Mouse (Mus musculus) ES-E14 (cell line): ENCODE results near the gene Ehbp1. TPM values are rescaled to one million over a fixed set of nuclear protein-coding genes. Genes with fewer than 3 reads are reported as not detected.

Experiments used
- DNase-seq: peaks from one replicate; pipeline ENCODE4 v3.0.0-alpha.2; 2013; ENCODE audit warnings: low read depth, low spot score
- H3K27ac ChIP-seq: 2 replicates; pipeline ENCODE4 v1.5.1; 2012; ENCODE audit warnings: low read depth, mild to moderate bottlenecking, low read length, moderate library complexity, mixed read lengths; ENCODE audit not compliant: poor library complexity, insufficient read depth, severe bottlenecking
- H3K36me3 ChIP-seq: 2 replicates; pipeline ENCODE4 v1.6.1; 2012; ENCODE audit warnings: mild to moderate bottlenecking, low read length, moderate library complexity, mixed read lengths; ENCODE audit not compliant: control insufficient read depth, poor library complexity, insufficient read depth, severe bottlenecking
- H3K4me1 ChIP-seq, 2 experiments: fragments of 150-350 bp in 1 of 2; sonication (generic) in 1 of 2; 2 replicates each; pipeline ENCODE4 v1.6.1; 2012; ENCODE audit warnings: low read length in 2 of 2, mild to moderate bottlenecking in 1 of 2, mixed read lengths in 1 of 2; ENCODE audit not compliant: control insufficient read depth in 2 of 2, insufficient read depth in 2 of 2, poor library complexity in 1 of 2
- H3K4me3 ChIP-seq, 2 experiments: fragments of 150-350 bp in 1 of 2; sonication (generic) in 1 of 2; 2 replicates each; pipeline ENCODE4 v1.5.1; 2012; ENCODE audit warnings: low read length in 2 of 2, low read depth in 1 of 2, mild to moderate bottlenecking in 1 of 2, mixed read lengths in 1 of 2; ENCODE audit not compliant: insufficient read depth in 1 of 2, poor library complexity in 1 of 2, severe bottlenecking in 1 of 2
- H3K9ac ChIP-seq: 2 replicates; pipeline ENCODE4 v1.6.1; 2012; ENCODE audit warnings: low read depth, mild to moderate bottlenecking, low read length, mixed read lengths; ENCODE audit not compliant: poor library complexity, insufficient read depth, severe bottlenecking
- H3K9me3 ChIP-seq: fragments of 150-350 bp; sonication (generic); 2 replicates; pipeline ENCODE4 v1.6.1; 2012; ENCODE audit warnings: low read depth, mild to moderate bottlenecking, low read length; ENCODE audit not compliant: control insufficient read depth, insufficient read depth
- CHD2 ChIP-seq: IDR thresholded peaks from 2 replicates; pipeline ENCODE4 v1.6.1; 2014; ENCODE audit warnings: mild to moderate bottlenecking, low read depth, low read length, inconsistent platforms
- HCFC1 ChIP-seq: IDR thresholded peaks from 2 replicates; pipeline ENCODE4 v1.6.1; 2012; ENCODE audit warnings: low read length, inconsistent platforms, borderline replicate concordance; ENCODE audit not compliant: insufficient read depth
- MAFK ChIP-seq: IDR thresholded peaks from 2 replicates; pipeline ENCODE4 v1.6.1; 2014; ENCODE audit warnings: mild to moderate bottlenecking, low read depth, low read length, inconsistent platforms; ENCODE audit not compliant: insufficient read depth
- ZC3H11A ChIP-seq: IDR thresholded peaks from 2 replicates; pipeline ENCODE4 v1.6.1; 2012; ENCODE audit warnings: low read depth, mild to moderate bottlenecking, inconsistent platforms, low read length, borderline replicate concordance
- ZNF384 ChIP-seq: IDR thresholded peaks from 2 replicates; pipeline ENCODE4 v1.6.1; 2012; ENCODE audit warnings: low read depth, low read length, inconsistent platforms
- in situ Hi-C, 2 experiments: fragments of 600-800 bp; cut with MboI; formaldehyde crosslinking; loops; one replicate each; pipeline ENCODE4 v1.15.1; 2025; ENCODE audit warnings: low sequenced_read_pairs in 2 of 2, inconsistent platforms in 1 of 2; ENCODE audit not compliant: unreplicated experiment in 2 of 2
- total RNA-seq: library from RNA; depleted of rRNA; stranded (reverse); fragments of 300-350 nt; gene quantifications from 2 replicates; pipeline ENCODE4 v1.2.3, GENCODE M21; 2012; rRNA removed

Ehbp1 gene
- 10.9 and 11.3 TPM in 2 replicates for total RNA-seq

GRCm38 (mm10) chr11:22342242-22343207 is at the start of gene Ehbp1:
Ehbp1 (minus strand) TSS chr11:22342292.
- TF ChIP-seq MAFK (no peak), CHD2 (0 out of 2 replicates have a peak, but pooled peaks have one; percentile 61), ZNF384 (no peak; the same call in 1 of the 2 replicates), ZC3H11A (no peak), HCFC1 (no peak)
- in situ Hi-C loops: no loop called here
- Histone ChIP-seq H3K27ac (peak within 1 kb of the TSS; percentile 1; the same call in 1 of the 2 replicates), H3K4me3 (no peak within 1 kb of the TSS), H3K9ac (no peak within 1 kb of the TSS), H3K9me3 (peaks cover 4% of the 10 kb centered on the region; the same call in 1 of the 2 replicates), H3K36me3 (no peaks in the 10 kb centered on the region), H3K4me1 (peaks cover 2 to 4% of the 10 kb centered on the region in 2 experiments; a peak in 2 of 4 replicates)
- DNase-seq: peak; percentile 47

GRCm38 (mm10) chr11:22387472-22388098 is 45.5 kb upstream of the Ehbp1 start:
- H3K9me3 ChIP-seq: no peaks in the 10 kb centered on the region
- in situ Hi-C loops: no loop called here
- no peak overlapping the region for H3K9ac ChIP-seq
- no peaks in the 10 kb centered on the region for H3K4me1 ChIP-seq
- no peak overlapping the region for H3K27ac ChIP-seq
- H3K4me3 ChIP-seq: no peak overlapping the region
- no peak for TF ChIP-seq ZNF384
- no peak for TF ChIP-seq HCFC1
- TF ChIP-seq ZC3H11A: no peak
- TF ChIP-seq MAFK: no peak
- no peak for TF ChIP-seq CHD2
- DNase-seq: no peak
- no peaks in the 10 kb centered on the region for H3K36me3 ChIP-seq

DNA sequence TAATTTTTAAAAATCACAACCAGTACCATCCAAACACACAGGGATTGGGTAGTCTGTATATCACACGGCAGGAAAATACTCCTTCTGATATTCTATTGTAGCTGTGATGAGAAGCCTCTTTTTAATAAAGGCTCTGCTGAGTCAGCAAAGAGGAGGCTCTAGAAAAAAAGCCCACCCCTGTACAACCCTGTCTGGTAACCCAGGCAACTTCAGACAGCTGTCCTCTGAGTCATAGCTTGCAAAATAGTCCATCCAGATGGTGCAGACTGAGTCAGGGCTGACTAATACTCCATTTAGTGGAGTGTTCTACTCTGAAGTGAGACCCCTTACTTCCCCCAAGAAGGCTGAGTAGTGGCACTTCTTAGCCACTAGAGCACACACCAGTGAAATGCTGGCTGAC is 41.4 kb upstream of the Ehbp1 start:
- no peaks in the 10 kb centered on the region for H3K9me3 ChIP-seq
- no peak overlapping the region for H3K4me3 ChIP-seq
- in situ Hi-C loops: no loop called here
- H3K4me1 ChIP-seq: no peaks in the 10 kb centered on the region
- no peak overlapping the region for H3K9ac ChIP-seq
- no peak overlapping the region for H3K27ac ChIP-seq
- DNase-seq: no peak
- TF ChIP-seq CHD2 (no peak), MAFK (peak; percentile 91), ZNF384 (no peak), HCFC1 (no peak)
- H3K36me3 ChIP-seq: no peaks in the 10 kb centered on the region

DNA sequence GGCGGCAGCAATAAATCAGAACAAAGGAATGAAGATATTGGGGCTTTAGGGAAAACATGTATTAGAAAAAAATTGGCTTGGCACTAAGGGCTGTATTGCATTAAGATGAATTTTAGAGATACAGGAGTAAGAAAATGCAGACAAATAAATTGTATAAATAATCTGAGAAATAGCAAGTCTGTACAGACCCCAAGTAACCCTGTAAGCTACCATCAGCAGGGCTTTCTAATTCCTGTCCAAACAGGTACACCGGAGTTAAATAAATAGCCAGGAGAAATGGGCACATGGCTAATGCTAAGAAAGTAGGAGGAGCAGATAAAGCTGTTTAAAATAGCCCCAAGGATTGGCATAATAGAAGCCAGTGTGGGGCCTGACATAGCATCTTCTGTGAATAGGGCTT is 32.7 kb upstream of the Ehbp1 start:
- no peak for TF ChIP-seq MAFK
- no peak for TF ChIP-seq ZNF384
- TF ChIP-seq CHD2: no peak
- TF ChIP-seq ZC3H11A: no peak
- TF ChIP-seq HCFC1: no peak
- no peak overlapping the region for H3K27ac ChIP-seq
- DNase-seq: no peak
- H3K9ac ChIP-seq: no peak overlapping the region
- no peaks in the 10 kb centered on the region for H3K36me3 ChIP-seq
- H3K4me1 ChIP-seq: no peaks in the 10 kb centered on the region
- no peaks in the 10 kb centered on the region for H3K9me3 ChIP-seq
- no peak overlapping the region for H3K4me3 ChIP-seq
- in situ Hi-C loops: no loop called here
